Mouse (Mus musculus) CH12F3 (cell line): ENCODE data around the gene Ifitm3.
"Not testable (repeated sequence)": the region's sequence is repeated elsewhere in the genome, so short reads cannot be mapped to it uniquely, and the experiment has no call there.

Source experiments
- in situ Hi-C: fragments of 300-500 bp; cut with MboI; formaldehyde crosslinking; loops from 2 replicates; pipeline ENCODE4 v1.14.3; 2020; ENCODE audit warnings: low sequenced_read_pairs

Ifitm3 gene

GRCm38 (mm10) chr7:141038090-141039032, 27.8 kb upstream of the Ifitm3 start:
- in situ Hi-C loops: no loop called here

GRCm38 (mm10) chr7:141036624-141037023, 26.1 kb upstream of the Ifitm3 start:
- in situ Hi-C loops: not testable (repeated sequence)

- in situ Hi-C loops: no loop called here
Observed at GRCm38 (mm10) chr7:141032458-141033167, 22.0 kb upstream of the Ifitm3 start.

- in situ Hi-C loops: no loop called here
Observed at GRCm38 (mm10) chr7:141030390-141030789, 19.8 kb upstream of the Ifitm3 start.

- in situ Hi-C loops: no loop called here
Observed at GRCm38 (mm10) chr7:141028831-141029230, 18.3 kb upstream of the Ifitm3 start, which contains the start of gene Gm17387. Gene Gm17387, plus strand, starts transcription at chr7:141029131.

GRCm38 (mm10) chr7:141026740-141027098, 16.1 kb upstream of the Ifitm3 start:
- in situ Hi-C loops: no loop called here

- in situ Hi-C loops: no loop called here
Observed at GRCm38 (mm10) chr7:141026097-141026739, 15.6 kb upstream of the Ifitm3 start.

GRCm38 (mm10) chr7:141024865-141025838, 14.6 kb upstream of the Ifitm3 start:
- in situ Hi-C loops: no loop called here

GRCm38 (mm10) chr7:141021489-141022449, 11.2 kb upstream of the Ifitm3 start:
- in situ Hi-C loops: no loop called here

GRCm38 (mm10) chr7:141019028-141019427, 8.5 kb upstream of the Ifitm3 start:
- in situ Hi-C loops: no loop called here

- in situ Hi-C loops: not testable (repeated sequence)
Observed at GRCm38 (mm10) chr7:141017824-141018223, 7.3 kb upstream of the Ifitm3 start, which contains the start of gene Ifitm6. Gene Ifitm6, minus strand, starts transcription at chr7:141017924.

GRCm38 (mm10) chr7:141016707-141017697, 6.4 kb upstream of the Ifitm3 start:
- in situ Hi-C loops: no loop called here

GRCm38 (mm10) chr7:141011238-141011770, 734 bp upstream of the Ifitm3 start:
- in situ Hi-C loops: loop anchor here (5.0 kb wide), 1 partner anchor 36 kb away; no protein-coding TSS in a partner anchor

- in situ Hi-C loops: loop anchor here (5.0 kb wide), 1 partner anchor 38 kb away; no protein-coding TSS in a partner anchor
Observed at GRCm38 (mm10) chr7:141009665-141010064, 905 bp downstream of the Ifitm3 start.

- in situ Hi-C loops: no loop called here
Observed at GRCm38 (mm10) chr7:141008938-141009660, 1.5 kb downstream of the Ifitm3 start.

- in situ Hi-C loops: no loop called here
Observed at GRCm38 (mm10) chr7:141008312-141008761, 2.2 kb downstream of the Ifitm3 start.

- in situ Hi-C loops: no loop called here
Observed at GRCm38 (mm10) chr7:141006914-141007313, 3.7 kb downstream of the Ifitm3 start.
